Mouse (Mus musculus): ENCODE data around the gene Ces1g.

- TF ChIP-seq CTCF (IDR thresholded peaks at IDR 0.05; ENCODE audit: low read depth) (no peak), EP300 (IDR thresholded peaks at IDR 0.05; ENCODE audit: low read depth) (no peak)
Measured at GRCm38 (mm10) chr8:93369481-93369880, 32.4 kb upstream of the Ces1g start.

All from liver, embryonic 14.5 days (tissue).